Mouse (Mus musculus) embryonic facial prominence, embryonic 13.5 days (tissue): Measurements from ENCODE around the gene Igf2bp1. TPM values are rescaled to one million over a fixed set of nuclear protein-coding genes. Genes with fewer than 3 reads are reported as not detected.

ENCODE experiments used
- ATAC-seq: fragments of 200-750 bp; cut with Nextera tagmentation; 2 replicates; pipeline ENCODE4 v1.8.0; 2017; ENCODE audit warnings: low read depth; ENCODE audit not compliant: insufficient number of reproducible peaks, insufficient read depth, low FRiP score, low TSS enrichment
- H3K27ac ChIP-seq: fragments of 300-500 bp; sonication (generic); 2 replicates; pipeline ENCODE4 v1.5.1; 2015; ENCODE audit warnings: moderate library complexity, mild to moderate bottlenecking, inconsistent platforms
- H3K27me3 ChIP-seq: fragments of 300-500 bp; sonication (generic); 2 replicates; pipeline ENCODE4 v1.6.1; 2015; ENCODE audit warnings: mild to moderate bottlenecking, inconsistent platforms
- H3K36me3 ChIP-seq: fragments of 300-500 bp; sonication (generic); 2 replicates; pipeline ENCODE4 v1.6.1; 2015; ENCODE audit warnings: mild to moderate bottlenecking, inconsistent platforms
- H3K4me1 ChIP-seq: fragments of 300-500 bp; sonication (generic); 2 replicates; pipeline ENCODE4 v1.6.1; 2015; ENCODE audit warnings: inconsistent platforms
- H3K4me2 ChIP-seq: fragments of 300-500 bp; sonication (generic); 2 replicates; pipeline ENCODE4 v1.6.1; 2015; ENCODE audit warnings: moderate library complexity, mild to moderate bottlenecking, inconsistent platforms
- H3K4me3 ChIP-seq: fragments of 300-500 bp; sonication (generic); 2 replicates; pipeline ENCODE4 v1.5.1; 2015; ENCODE audit warnings: mild to moderate bottlenecking, inconsistent platforms
- H3K9ac ChIP-seq: fragments of 300-500 bp; sonication (generic); 2 replicates; pipeline ENCODE4 v1.6.1; 2015; ENCODE audit warnings: mild to moderate bottlenecking, inconsistent platforms
- H3K9me3 ChIP-seq: fragments of 300-500 bp; sonication (generic); 2 replicates; pipeline ENCODE4 v1.6.1; 2016; ENCODE audit warnings: inconsistent platforms
- WGBS: fragments of 180-500 bp; shearing (Covaris S2); methylation state at CpG from one replicate; pipeline ENCODE4 v1.1.7; 2015; ENCODE audit warnings: mixed read lengths; 5-methylcytosine and 5-hydroxymethylcytosine counted together
- polyA plus RNA-seq: library from polyadenylated mRNA; unstranded; fragments of >200 nt; fragmentation: Nextera tagmentation; extraction: Ambion mirVana; gene quantifications from 2 replicates; pipeline ENCODE4 v1.2.1, GENCODE M21; 2015

Gene Igf2bp1
- 52.6 and 65.4 TPM in 2 replicates for polyA plus RNA-seq

GRCm38 (mm10) chr11:96005403-96006271, at the start of gene Igf2bp1:
TSS of gene Igf2bp1 (minus strand) at chr11:96005940.
- WGBS, result under 1% methylated on average over 68 of the region's 74 CpGs
- Histone ChIP-seq H3K4me3 (peak within 1 kb of the TSS; percentile 87), H3K9me3 (no peaks in the 10 kb centered on the region), H3K4me2 (peak within 1 kb of the TSS; percentile 85), H3K27ac (peak within 1 kb of the TSS; percentile 99), H3K27me3 (no peaks in the 10 kb centered on the region), H3K4me1 (peaks cover 32% of the 10 kb centered on the region), H3K9ac (peak within 1 kb of the TSS; percentile 97), H3K36me3 (no peaks in the 10 kb centered on the region)
- ATAC-seq, result peak; percentile 56

- no peak overlapping the region for H3K4me2 ChIP-seq
- H3K4me3 ChIP-seq, result no peak overlapping the region
- H3K36me3 ChIP-seq, result peaks cover 86% of the 10 kb centered on the region
- H3K27me3 ChIP-seq, result no peaks in the 10 kb centered on the region
- no peak for ATAC-seq
- H3K9ac ChIP-seq, result no peak overlapping the region
- no peaks in the 10 kb centered on the region for H3K9me3 ChIP-seq
- 91% methylated on average over 3 of the region's 3 CpGs for WGBS
- no peaks in the 10 kb centered on the region for H3K4me1 ChIP-seq
- no peak overlapping the region for H3K27ac ChIP-seq
Measured at GRCm38 (mm10) chr11:96050854-96051253, 45.1 kb upstream of the Igf2bp1 start.

DNA sequence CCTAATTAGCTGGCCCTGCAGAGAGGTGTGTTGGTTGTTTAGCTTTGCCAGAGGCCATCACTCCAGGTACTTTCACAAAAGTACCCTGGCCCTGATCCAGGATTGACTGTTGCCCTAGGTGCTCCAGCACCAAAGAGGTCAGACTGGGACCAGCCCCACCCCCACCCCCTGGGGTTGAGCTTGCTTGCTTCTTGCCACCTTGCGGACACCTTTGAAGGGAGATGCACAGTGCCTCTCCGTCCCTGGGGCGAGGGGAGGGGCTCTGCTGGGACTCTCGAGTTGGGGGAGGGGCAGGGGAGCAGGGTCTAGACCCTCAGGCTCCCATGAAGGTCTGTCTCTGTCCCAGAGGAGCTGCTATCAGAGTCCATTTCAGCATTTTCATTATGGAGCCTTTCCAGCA, 44.2 kb upstream of the Igf2bp1 start:
- Histone ChIP-seq H3K4me2 (no peak overlapping the region), H3K9me3 (no peaks in the 10 kb centered on the region), H3K36me3 (peaks cover 84% of the 10 kb centered on the region), H3K4me3 (no peak overlapping the region), H3K27me3 (no peaks in the 10 kb centered on the region), H3K27ac (no peak overlapping the region), H3K4me1 (no peaks in the 10 kb centered on the region), H3K9ac (no peak overlapping the region)
- 77% methylated on average over 4 of the region's 4 CpGs for WGBS
- ATAC-seq, result no peak

- H3K4me2 ChIP-seq, result no peak overlapping the region
- no peaks in the 10 kb centered on the region for H3K9me3 ChIP-seq
- no peaks in the 10 kb centered on the region for H3K4me1 ChIP-seq
- H3K27me3 ChIP-seq, result no peaks in the 10 kb centered on the region
- 86% methylated on average over 4 of the region's 4 CpGs for WGBS
- no peak for ATAC-seq
- H3K36me3 ChIP-seq, result peaks cover 68% of the 10 kb centered on the region
- no peak overlapping the region for H3K4me3 ChIP-seq
- no peak overlapping the region for H3K9ac ChIP-seq
- H3K27ac ChIP-seq, result no peak overlapping the region
Measured at GRCm38 (mm10) chr11:96047469-96048373, 42.0 kb upstream of the Igf2bp1 start.

- peaks cover 62% of the 10 kb centered on the region for H3K36me3 ChIP-seq
- no peaks in the 10 kb centered on the region for H3K9me3 ChIP-seq
- WGBS, result 86% methylated on average over 2 of the region's 2 CpGs
- peak overlapping the region; percentile 44; the same call in 1 of the 2 replicates for H3K27ac ChIP-seq
- H3K4me3 ChIP-seq, result no peak overlapping the region
- no peaks in the 10 kb centered on the region for H3K4me1 ChIP-seq
- H3K9ac ChIP-seq, result no peak overlapping the region
- H3K27me3 ChIP-seq, result no peaks in the 10 kb centered on the region
- no peak for ATAC-seq
- H3K4me2 ChIP-seq, result no peak overlapping the region
Measured at GRCm38 (mm10) chr11:96046793-96047192, 41.1 kb upstream of the Igf2bp1 start.

DNA sequence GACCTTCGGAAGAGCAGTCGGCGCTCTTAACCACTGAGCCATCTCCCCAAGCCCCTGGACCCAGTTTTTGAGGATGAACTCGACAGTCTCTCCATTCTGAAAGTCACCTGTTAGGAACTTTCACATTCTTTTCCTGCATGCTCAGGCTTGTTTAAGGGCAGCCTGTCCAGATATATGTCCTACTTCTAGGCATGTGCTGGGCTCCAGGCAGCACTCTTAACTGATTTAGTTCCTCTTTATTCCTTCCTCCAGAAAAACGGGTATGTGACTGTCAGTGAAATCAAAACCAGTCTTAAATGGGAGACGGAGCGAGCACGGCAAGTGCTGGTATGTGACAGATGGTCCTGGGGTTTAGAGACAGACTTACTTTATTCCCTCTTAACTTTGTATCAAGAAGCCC, 40.3 kb upstream of the Igf2bp1 start:
- ATAC-seq, result no peak
- WGBS, result 62% methylated on average over 8 of the region's 8 CpGs
- Histone ChIP-seq H3K27me3 (no peaks in the 10 kb centered on the region), H3K4me3 (no peak overlapping the region), H3K9me3 (no peaks in the 10 kb centered on the region), H3K4me1 (no peaks in the 10 kb centered on the region), H3K4me2 (no peak overlapping the region), H3K36me3 (peaks cover 59% of the 10 kb centered on the region), H3K9ac (no peak overlapping the region), H3K27ac (no peak overlapping the region)

- H3K4me3 ChIP-seq, result no peak overlapping the region
- no peaks in the 10 kb centered on the region for H3K27me3 ChIP-seq
- 87% methylated on average over 11 of the region's 11 CpGs for WGBS
- H3K4me2 ChIP-seq, result no peak overlapping the region
- no peak overlapping the region for H3K9ac ChIP-seq
- no peak for ATAC-seq
- H3K4me1 ChIP-seq, result no peaks in the 10 kb centered on the region
- H3K27ac ChIP-seq, result no peak overlapping the region
- H3K36me3 ChIP-seq, result peaks cover 52% of the 10 kb centered on the region
- H3K9me3 ChIP-seq, result no peaks in the 10 kb centered on the region
Measured at GRCm38 (mm10) chr11:96044803-96045567, 39.2 kb upstream of the Igf2bp1 start.

- peaks cover 36% of the 10 kb centered on the region for H3K36me3 ChIP-seq
- WGBS, result 85% methylated on average over 1 of the region's 1 CpGs
Measured at GRCm38 (mm10) chr11:96038560-96038959, 32.8 kb upstream of the Igf2bp1 start.

DNA sequence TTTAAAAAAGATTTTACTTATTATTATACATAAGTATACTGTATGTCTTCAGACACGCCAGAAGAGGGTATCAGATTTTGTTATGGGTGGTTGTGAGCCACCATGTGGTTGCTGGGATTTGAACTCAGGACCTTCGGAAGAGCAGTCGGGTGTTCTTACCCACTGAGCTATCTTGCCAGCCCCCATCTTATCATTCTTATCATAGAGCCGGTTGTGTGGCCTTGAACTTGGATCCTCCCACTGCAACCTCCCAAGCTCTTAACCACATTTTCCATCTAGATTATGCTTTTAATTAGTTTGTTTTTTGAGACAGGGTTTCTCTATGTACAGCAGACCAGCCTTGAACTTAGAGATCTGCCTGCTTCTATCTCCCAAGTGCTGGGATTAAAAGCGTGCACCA, 31.8 kb upstream of the Igf2bp1 start:
- Histone ChIP-seq H3K4me1 (peaks cover 13% of the 10 kb centered on the region), H3K4me2 (no peak overlapping the region), H3K36me3 (peaks cover 36% of the 10 kb centered on the region), H3K9me3 (no peaks in the 10 kb centered on the region), H3K27ac (no peak overlapping the region), H3K4me3 (no peak overlapping the region), H3K27me3 (no peaks in the 10 kb centered on the region), H3K9ac (no peak overlapping the region)
- 83% methylated on average over 5 of the region's 5 CpGs for WGBS
- no peak for ATAC-seq

More at GRCm38 (mm10) chr11:96038560-96038959, 32.8 kb upstream of the Igf2bp1 start:
- no peaks in the 10 kb centered on the region for H3K27me3 ChIP-seq
- peaks cover 13% of the 10 kb centered on the region for H3K4me1 ChIP-seq
- no peaks in the 10 kb centered on the region for H3K9me3 ChIP-seq
- H3K27ac ChIP-seq, result no peak overlapping the region
- H3K9ac ChIP-seq, result no peak overlapping the region
- H3K4me3 ChIP-seq, result no peak overlapping the region
- no peak for ATAC-seq
- no peak overlapping the region for H3K4me2 ChIP-seq

GRCm38 (mm10) chr11:96035133-96035532, 29.4 kb upstream of the Igf2bp1 start:
- Histone ChIP-seq H3K27me3 (0 out of 2 replicates have a peak, but pooled peaks cover 1% of the 10 kb centered on the region), H3K4me3 (peak overlapping the region; percentile 90), H3K27ac (peak overlapping the region; percentile 30; the same call in 1 of the 2 replicates), H3K4me2 (peak overlapping the region; percentile 94), H3K4me1 (peaks cover 13% of the 10 kb centered on the region), H3K9ac (peak overlapping the region; percentile 89), H3K36me3 (peaks cover 24% of the 10 kb centered on the region), H3K9me3 (no peaks in the 10 kb centered on the region)
- WGBS, result 7% methylated on average over 6 of the region's 6 CpGs
- no peak for ATAC-seq

DNA sequence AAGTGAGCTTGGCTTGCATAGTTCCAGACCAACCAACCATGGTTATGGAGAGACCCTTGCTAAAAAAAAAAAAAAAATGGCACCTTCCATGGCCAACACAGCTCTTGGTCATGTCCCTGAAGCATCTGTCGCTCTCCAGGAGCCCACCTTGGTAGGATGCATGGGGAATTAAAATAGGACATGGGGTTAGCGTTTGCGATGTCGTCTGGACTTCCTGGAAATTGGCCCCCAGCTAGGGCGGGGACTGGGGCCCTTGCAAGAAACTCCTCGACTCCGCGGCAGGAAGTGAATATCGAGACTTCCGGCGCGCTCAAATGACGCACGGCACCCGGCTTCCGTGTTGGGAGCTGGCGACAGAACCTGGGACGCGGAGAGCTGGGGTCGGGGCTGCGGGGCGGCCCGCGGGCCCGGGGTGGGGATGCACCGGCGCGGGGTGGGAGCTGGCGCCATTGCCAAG, 28.9 kb upstream of the Igf2bp1 start, which contains the start of gene Snf8:
Snf8 (plus strand) TSS at position 290 of the 457 bp plus-strand sequence.
- H3K9ac ChIP-seq, result peak within 1 kb of the TSS; percentile 89
- peak; percentile 37; the same call in 1 of the 2 replicates for ATAC-seq
- H3K4me2 ChIP-seq, result peak within 1 kb of the TSS; percentile 94
- H3K4me3 ChIP-seq, result peak within 1 kb of the TSS; percentile 90
- 0 out of 2 replicates have a peak, but pooled peaks cover 6% of the 10 kb centered on the region for H3K27me3 ChIP-seq
- H3K4me1 ChIP-seq, result peaks cover 13% of the 10 kb centered on the region
- H3K9me3 ChIP-seq, result no peaks in the 10 kb centered on the region
- peak within 1 kb of the TSS; percentile 30; the same call in 1 of the 2 replicates for H3K27ac ChIP-seq
- under 1% methylated on average over 29 of the region's 29 CpGs for WGBS
- H3K36me3 ChIP-seq, result peaks cover 24% of the 10 kb centered on the region
